Mouse (Mus musculus): ENCODE measurements at regions not wholly inside any gene's neighbourhood (a gene's known extent, or its start where the extent isn't known, plus 50 kb on each side); places are given as distances from the start of the nearest gene placed in this dataset.

DNA sequence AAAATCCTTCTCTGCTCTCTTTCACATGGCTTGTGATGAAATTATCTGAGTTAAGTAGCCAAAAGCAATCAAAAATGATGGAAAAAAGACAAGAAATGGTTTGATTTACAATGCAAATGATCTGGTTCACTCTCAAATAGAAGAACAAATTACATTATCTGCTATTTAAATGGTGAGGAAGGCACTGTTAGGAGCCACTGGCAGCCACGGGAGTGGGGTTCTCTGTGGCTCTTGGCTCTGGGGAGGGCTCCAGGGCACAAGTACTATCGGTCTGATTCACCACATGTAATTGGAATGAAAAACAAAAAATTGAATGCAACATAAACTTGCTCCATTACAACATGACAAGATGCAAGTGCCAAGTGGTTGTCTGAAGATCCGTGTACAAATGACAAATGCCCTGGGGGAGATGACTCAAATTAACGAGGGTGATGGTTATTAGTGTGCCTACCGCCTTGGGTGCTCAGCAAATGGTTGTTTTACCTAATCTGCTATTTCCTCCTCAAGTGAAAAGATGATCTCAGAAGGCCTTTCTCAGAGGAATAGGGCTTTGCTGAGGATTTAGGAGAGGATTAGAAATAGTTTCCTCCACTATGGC lies 268.2 kb downstream of the Hivep2 start:
- TF ChIP-seq CTCF (IDR thresholded peaks at IDR 0.05): no peak
- no peak for TF ChIP-seq EP300 (IDR thresholded peaks at IDR 0.05; ENCODE audit: insufficient read depth, low read depth, low read length)
- TF ChIP-seq POLR2A (IDR thresholded peaks at IDR 0.05; ENCODE audit: insufficient read depth, low read depth, low read length): no peak
